Mouse (Mus musculus) urinary bladder, adult 18-20 months (tissue): ENCODE data around the gene Slc38a1.

Source experiments
- DNase-seq, 2 experiments: peaks; one replicate each; pipeline ENCODE4 v3.0.0; 2022; ENCODE audit warnings: low spot score in 2 of 2, mixed read lengths in 2 of 2

The Slc38a1 gene

DNA sequence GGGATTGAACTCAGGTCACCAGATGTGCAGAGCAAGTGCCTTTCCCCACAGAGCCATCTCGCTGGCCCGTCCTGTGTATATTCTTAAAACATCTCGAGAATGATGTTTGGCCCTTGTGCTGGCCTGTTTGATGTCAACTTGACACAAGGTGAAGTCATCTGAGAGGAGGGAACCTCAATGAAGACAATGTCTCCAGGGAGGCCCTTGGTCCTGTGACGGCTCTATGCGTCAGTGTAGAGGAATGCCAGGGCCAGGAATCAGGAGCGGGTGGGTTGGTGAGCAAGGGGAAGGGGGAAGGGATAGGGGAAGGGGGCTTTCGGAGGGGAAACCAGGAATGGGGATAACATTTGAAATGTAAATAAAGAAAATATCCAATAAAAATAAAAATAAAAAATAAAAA, 25.2 kb downstream of the Slc38a1 start:
- no peak for DNase-seq

GRCm38 (mm10) chr15:96608671-96609070, 34.0 kb downstream of the Slc38a1 start:
- DNase-seq = no peak

DNA sequence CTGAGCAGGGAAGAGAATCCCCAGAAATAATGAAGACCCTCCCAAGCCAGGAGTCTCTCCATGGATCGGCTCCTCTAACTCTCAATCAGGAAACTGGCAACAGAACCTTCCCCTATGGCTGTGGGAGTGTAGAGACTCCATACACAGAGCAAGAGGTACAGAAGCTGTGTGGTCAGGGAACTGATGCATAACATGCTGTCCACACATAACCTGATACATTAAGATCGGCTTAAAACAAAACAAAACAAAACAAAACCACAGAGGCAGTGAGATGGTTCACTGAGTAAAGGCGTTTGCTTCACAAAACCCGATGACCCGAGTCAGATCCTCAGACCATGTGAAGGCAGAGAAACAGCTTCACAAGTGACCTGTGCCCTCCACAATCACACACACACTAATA, 35.3 kb downstream of the Slc38a1 start:
- DNase-seq = no peak

DNA sequence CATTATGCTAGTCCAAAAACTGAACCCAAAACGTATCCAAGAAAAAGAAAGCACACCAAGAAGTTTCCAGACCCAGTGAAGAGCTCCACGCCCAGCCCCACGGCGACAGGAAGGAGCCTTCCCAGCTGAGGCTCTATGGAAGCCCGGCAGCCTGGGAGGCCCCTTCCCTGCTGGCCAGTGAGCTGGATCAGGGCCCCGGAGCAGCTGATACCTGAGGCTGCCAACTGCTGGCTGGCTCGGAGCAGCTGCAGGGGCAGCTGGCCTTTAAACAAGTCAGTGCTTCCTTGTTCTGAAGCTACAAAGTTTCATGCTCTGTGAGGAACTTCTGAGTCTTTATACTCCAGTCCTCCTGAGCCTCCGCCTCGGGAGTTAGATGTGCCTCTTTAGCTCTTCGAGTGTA, 38.4 kb downstream of the Slc38a1 start:
- peak in 1 of 2 experiments; percentile 13 for DNase-seq

- no peak for DNase-seq
Observed at GRCm38 (mm10) chr15:96602043-96602442, 40.7 kb downstream of the Slc38a1 start.

DNA sequence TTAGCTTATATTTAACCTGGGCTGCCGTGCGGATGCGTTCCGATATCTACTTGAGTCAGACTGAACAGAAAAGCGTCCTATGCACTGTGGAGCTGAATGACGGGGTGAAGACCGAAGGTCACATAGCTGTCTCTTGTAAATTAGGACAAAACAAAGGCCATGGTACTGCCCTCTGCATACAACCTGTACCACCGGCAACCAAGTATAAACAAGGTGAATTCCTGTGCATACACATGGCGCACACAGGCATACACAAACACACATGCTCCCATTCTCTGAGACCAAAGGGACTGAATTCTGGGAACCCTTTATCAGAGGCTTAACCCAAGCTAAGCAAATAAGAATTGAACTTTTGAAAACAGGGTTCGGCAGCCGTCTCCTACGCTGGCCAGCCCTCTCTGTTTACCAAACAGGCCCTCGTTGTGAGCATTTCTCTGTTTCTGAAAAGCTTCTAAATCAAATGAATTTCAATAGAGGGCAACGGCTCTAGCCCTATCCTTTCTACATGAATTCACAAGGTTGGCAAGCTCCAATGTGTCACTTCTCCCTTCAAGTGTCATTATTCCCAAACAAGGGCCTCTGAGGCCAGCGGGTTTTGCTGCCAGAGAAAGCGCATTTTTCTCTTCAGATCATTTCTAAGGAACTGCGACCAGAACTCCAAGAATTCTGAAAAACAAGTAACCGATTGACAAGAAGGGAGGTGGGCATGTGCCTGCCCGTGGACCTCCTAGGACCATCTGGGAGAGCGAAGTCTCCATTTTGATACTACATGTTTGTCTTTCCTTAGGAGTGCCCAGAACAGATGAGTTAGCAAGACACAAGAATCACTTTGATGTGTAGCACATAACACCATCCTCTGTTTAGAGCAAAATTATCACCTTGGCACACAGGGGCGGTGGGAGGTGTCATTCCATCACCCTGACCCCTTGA, 42.6 kb downstream of the Slc38a1 start:
- no peak for DNase-seq

DNA sequence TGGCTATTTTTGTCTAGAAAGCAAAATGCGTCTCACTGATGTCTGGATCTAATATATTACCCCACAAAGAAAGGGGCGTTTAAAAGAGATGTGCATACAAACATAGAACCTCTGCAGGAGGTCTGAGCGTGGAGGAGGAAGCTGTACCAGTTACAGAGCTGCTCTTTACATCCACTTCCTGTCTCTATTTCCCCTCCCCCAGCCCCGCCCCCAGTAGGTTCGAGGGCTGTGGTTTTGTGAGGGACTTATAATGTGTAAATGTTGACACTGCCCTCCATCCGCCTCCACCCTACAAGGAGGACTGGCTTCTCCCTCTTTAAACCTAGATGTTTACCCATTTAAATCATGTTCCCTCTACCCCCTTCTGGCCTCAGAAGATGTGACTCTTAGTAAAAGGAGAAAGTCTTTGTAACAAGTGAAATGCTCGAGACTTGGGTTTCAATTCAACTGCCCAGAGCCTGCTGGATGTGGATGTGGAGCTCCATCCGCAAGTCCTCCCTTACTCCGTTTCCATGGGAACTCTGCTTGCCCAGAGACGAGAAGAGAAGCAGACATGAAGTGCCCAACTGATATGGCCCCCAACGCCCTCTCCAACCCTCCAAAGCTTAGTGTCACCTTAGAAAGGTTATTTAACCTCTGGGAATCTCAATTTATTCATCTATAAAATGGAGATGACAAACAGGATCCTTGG, 43.7 kb downstream of the Slc38a1 start:
- DNase-seq = no peak

- no peak for DNase-seq
Observed at GRCm38 (mm10) chr15:96597116-96597515, 45.6 kb downstream of the Slc38a1 start.

GRCm38 (mm10) chr15:96594316-96594715, 48.4 kb downstream of the Slc38a1 start:
- DNase-seq = no peak

DNA sequence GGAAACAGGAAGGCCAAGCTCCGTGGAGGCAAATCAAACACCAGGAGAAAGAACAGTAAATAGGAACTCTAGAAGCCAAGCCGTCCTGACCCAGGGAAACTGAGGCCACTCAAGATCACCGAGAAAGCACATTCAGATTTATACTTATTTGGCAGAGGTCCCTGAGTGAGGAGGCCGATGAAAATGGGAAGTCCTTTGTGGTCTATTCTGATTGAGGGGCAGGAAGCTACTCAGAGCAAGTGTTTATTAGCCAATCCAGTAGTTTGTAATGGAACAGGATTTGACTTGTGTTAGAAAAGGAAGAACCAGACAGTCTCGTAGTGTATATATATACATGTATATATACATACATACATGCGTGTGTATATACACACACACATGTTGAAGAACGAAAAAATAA, 48.8 kb downstream of the Slc38a1 start:
- DNase-seq = no peak

DNA sequence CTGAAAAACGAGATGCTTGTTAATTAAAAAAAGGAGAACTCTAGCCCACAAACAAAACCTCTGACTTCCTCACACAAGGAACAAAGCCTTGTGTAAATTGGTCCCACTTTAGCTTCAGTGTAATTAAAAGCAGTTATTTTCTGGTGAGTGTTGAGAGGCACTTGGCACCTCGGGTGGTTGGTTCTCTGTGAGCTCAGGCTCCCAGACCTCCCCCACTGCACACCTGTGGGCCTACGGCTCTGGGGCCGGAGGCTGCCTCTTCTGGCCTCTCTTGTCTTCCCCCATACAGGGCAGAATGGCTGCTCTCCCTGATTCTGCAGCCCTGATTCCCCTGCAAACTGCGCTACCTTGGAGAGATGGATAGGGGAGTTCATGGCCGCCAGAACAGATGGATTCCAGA, 49.3 kb downstream of the Slc38a1 start:
- no peak for DNase-seq

DNA sequence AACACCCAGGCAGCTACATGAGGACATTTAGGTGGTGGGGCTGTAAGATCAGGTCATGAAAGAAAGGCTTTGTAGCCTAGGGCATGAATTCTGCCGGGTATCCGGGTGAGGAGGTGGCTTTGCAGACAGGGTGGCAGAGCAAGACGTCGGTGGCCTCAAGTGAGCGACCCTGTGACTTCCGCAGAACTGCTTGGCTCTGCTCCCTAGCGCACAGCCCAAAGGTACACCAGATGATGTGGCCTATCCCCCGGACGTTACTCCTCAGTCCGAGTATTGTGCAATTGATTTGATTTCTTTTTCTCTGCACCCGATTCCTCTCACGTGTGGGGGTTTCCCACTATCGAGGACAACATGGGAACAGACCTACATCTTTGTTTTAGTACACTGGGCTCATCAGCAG, 49.7 kb downstream of the Slc38a1 start:
- no peak for DNase-seq

DNA sequence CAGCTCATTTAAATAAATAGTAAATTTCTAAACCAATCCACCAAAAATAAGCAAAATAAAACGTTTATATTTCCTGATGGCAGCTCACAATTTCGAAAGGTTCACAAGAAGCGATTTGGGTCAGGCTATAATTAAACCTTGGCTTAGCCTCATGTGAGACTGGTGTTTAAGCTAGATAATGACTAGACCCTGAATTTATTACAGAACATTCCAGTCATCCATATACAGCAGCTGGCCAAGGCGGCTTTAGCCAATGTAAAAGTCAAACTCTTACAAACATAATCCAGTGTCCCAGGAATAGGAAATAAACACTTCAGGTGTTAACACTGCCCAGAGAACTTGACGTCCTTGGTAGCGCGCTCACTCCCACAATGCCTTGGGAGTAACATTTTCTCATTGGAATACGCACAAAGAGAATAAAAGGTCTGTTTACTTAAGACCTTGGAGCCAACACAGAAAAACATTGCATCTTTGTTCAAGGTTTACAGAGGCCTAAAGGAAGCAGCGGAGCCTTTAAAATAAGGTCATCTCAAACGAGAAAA, 50.8 kb downstream of the Slc38a1 start:
- DNase-seq = no peak

DNA sequence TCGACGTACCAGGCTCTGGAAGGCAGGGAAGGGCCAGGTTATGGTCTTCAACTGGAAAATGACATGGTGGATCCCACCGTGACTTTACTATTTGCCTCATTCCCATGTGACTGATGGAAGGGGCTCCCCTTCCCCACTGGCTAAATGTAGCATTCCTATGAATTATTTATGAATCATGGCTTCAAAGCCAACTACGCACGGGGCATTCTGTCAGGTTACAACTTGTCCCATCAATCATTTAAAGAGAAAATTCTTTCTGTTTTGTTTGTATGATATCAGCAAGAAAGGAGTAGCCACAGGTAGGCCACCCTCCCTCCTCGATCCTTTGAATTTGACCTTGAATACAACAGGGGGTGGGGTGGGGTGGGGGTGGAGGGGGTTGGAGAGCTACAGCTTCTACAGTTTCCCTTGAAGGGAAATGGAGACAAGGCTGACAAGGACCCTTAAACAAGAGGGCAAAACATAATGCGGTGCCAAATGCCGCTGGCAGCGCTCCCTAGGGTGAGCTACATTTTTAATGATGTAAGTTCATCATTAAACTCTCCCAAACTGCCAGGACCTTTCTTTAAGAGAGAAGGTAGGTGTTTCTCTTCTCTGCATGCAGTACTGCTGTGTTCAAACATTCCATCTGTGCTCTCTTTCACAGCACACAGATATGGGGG, 53.6 kb downstream of the Slc38a1 start:
- no peak for DNase-seq

- no peak for DNase-seq
Observed at GRCm38 (mm10) chr15:96587998-96588397, 54.7 kb downstream of the Slc38a1 start.

DNA sequence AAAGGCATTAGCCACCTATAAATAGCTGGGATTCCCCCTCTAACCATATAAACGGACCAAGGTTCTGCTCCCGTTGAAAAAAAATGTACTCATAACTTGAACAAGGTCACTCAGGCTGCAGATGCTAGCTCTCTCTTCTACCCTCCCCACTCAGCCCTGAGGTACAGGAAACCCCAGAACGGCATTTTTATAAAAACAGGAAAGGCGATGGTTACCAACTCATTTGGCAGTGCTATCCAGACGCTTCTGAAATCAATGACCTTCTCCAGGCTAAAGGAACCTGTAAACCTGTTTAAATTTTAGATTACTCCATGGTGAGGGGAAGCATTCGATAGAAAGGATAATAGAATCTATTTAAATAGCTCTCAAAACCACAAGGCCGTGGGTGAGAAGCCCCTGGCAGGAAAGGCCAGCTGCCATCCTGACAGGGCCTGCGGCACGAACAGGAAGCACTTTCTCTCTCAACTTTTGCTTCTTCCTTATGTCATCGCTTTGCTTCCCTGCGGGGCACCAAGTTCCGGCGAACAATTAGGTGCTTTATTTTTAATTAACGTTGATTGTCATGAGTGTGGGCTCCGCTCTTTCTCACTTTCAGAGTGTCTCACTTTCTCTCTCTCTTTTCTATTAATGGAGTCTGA, 59.2 kb downstream of the Slc38a1 start:
- no peak for DNase-seq

GRCm38 (mm10) chr15:96576998-96577397, 65.7 kb downstream of the Slc38a1 start:
- DNase-seq = no peak

- DNase-seq = no peak
Observed at GRCm38 (mm10) chr15:96568983-96569363, 73.7 kb downstream of the Slc38a1 start.

- no peak for DNase-seq
Observed at GRCm38 (mm10) chr15:96568271-96568982, 74.3 kb downstream of the Slc38a1 start.

DNA sequence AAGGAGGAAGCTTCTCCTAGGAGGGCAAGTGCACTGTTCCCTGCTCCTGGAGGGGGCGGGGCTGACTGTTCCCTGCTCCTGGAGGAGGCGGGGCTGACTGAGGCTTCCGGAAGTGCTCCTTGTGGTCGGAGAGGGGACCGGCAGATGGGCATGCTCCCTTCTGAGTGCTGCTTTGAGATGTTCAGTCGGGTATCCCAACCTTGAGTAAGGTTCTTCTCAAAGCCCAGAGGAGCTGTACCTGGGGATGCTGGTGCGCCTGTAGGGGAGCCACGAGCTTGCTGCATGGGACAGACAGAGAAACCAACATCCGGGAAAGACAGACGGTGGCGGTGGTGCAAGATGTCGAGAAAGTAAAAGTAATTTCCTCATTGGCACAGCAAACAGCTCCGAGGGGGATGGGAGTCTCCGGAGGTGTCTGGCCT, 75.9 kb downstream of the Slc38a1 start:
- peak in 1 of 2 experiments; percentile 18 for DNase-seq

- DNase-seq = no peak
Observed at GRCm38 (mm10) chr15:96563852-96564251, 78.9 kb downstream of the Slc38a1 start.
